Mouse (Mus musculus) cortical plate, adult 2 months (tissue): ENCODE results near the gene Atf6.

Source experiments
- CTCF ChIP-seq: fragments of 200-500 bp; IDR thresholded peaks from 2 replicates; pipeline ENCODE4 v1.5.1; 2011; ENCODE audit warnings: mild to moderate bottlenecking, control low read depth, low read length; ENCODE audit not compliant: insufficient read depth; ENCODE audit errors: extremely low read depth
- POLR2A ChIP-seq: fragments of 200-500 bp; IDR thresholded peaks from 2 replicates; pipeline ENCODE4 v1.6.1; 2011; ENCODE audit warnings: mild to moderate bottlenecking, low read length, control low read depth; ENCODE audit not compliant: insufficient read depth; ENCODE audit errors: extremely low read depth

- TF ChIP-seq CTCF (no peak), POLR2A (no peak)
Observed at GRCm38 (mm10) chr1:170751797-170752196, 115.8 kb downstream of the Atf6 start.
